Mouse (Mus musculus) brain, embryonic 14.5 days (tissue): ENCODE data around the gene Pacs1.

Source experiments
- CTCF ChIP-seq: fragments of 200-500 bp; IDR thresholded peaks from 2 replicates; pipeline ENCODE4 v1.5.1; 2012; ENCODE audit warnings: inconsistent platforms, mild to moderate bottlenecking, moderate library complexity, borderline replicate concordance; ENCODE audit not compliant: insufficient read depth, insufficient read length; ENCODE audit errors: extremely low read depth
- POLR2A ChIP-seq: fragments of 200-500 bp; IDR thresholded peaks from 2 replicates; pipeline ENCODE4 v1.6.1; 2012; ENCODE audit warnings: mild to moderate bottlenecking, inconsistent platforms, borderline replicate concordance; ENCODE audit not compliant: poor library complexity, insufficient read depth, insufficient read length, severe bottlenecking; ENCODE audit errors: extremely low read depth

- TF ChIP-seq POLR2A = no peak
- no peak for TF ChIP-seq CTCF
Observed at GRCm38 (mm10) chr19:5092083-5092482, 180.8 kb downstream of the Pacs1 start.
